Mouse (Mus musculus) retina, postnatal 7 days (tissue): ENCODE data around the gene Gnptg.

Experiments
- DNase-seq: peaks from one replicate; pipeline ENCODE4 v3.0.0-alpha.2; 2012; ENCODE audit warnings: low read depth, low spot score

The Gnptg gene

DNA sequence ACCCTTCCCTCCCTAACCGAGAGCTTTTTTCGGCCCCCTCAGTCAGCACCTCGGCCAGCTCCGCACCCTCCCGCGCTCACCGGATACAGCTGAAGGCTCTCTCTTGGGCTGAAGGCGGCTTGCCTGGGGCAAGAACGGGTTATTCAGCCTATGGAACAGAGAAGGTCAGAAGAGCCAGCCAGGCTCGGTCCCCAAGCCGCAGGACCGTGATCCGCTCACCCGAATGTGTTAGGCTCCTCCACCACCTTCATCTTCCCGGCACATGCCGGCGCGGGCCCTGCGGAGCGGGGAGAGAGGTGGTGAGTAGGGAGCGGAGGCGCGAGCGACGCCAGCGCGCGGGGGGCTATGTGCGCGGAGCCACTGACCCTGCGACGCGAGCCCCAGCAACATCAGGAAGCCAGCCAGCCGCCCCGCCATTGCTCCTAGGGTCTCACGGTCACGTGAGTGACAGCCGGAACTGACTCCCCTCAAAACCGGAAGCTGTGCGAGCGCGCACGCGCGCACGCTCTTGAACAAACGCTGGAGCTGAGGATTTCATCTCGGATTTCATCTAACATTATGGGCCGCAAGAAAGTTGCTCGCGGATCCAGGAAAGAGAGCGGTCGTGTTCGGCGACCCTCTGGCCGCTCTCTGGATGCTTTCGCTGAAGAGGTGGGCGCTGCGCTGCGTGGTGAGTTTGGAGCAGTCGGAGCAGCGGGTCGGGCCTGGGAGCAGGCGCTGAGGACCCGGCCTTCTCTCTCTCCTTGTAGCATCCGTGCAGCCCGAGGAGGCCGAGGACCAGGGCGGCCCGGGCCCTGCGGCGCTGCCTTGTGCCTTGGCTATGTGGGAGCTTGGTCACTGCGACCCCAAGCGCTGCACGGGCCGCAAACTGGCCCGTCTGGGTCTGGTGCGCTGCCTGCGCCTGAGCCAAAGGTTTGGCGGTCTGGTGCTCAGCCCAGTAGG lies at the start of gene Gnptg, which contains the start of gene Tsr3:
Gnptg (minus strand) TSS at position 430 of the 942 bp plus-strand sequence.
Tsr3 (plus strand) TSS at position 476 of the 942 bp plus-strand sequence.
- DNase-seq: peak; percentile 84

GRCm38 (mm10) chr17:25288842-25289241 lies 48.9 kb upstream of the Gnptg start:
- no peak for DNase-seq

GRCm38 (mm10) chr17:25285033-25285432 lies 45.1 kb upstream of the Gnptg start:
- DNase-seq: peak; percentile 69

DNA sequence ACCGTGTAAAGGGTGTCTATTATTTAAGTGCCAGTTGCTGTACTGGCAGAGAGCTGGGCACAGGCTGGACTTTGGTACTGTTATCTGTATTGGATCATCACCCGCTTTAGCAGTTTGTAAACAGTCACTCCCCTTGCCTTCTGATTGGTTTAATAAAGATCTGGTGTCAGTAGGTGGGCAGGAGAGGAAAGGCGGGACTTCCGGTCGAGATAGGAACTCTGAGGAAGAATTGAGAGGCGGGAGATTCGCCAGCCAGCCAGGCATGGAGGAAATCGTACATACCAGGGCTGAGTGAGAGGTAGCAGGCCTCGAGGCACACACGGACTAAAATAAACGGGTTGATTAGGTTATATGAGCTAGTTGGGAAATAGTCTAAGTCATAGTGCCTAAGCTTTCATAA lies 42.2 kb upstream of the Gnptg start:
- no peak for DNase-seq

GRCm38 (mm10) chr17:25275833-25276232 lies 35.9 kb upstream of the Gnptg start:
- no peak for DNase-seq

DNA sequence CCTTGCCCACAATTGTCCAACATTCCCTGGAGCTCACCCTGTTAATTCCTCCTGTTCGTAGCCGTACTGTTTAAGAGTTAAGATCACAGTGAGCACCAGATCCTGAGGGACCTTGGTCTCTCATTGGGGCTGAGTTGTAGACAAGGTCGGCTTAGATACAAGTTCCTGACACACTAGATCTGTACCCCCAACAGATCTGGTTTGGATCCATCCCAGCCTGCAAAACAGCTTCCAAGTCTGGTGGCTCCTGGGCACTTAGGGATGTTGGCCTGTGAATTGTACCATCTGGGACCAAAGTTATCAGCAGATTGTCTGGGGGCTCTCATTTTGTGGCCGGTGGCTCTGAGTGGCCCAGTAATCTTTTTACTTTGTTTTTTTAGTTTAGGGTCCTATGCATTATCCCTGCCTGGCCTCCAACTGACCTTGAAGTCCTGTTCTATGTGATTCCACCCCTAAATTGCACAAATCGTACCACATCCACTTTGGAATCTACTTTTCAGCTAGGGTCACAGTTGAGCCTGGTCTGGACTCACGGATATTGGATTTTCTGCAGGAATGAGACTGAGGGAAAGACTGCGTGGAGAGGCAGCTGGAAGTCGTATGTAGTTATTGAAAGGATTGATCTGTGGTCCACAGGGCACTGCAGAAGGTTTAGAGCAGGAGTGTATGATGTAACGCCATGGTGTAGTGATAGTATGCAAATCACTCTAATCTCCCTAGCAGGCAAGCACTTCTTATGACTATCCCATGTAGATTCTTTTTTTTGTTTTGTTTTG lies 34.8 kb upstream of the Gnptg start, which contains the start of gene Ube2i:
Ube2i (minus strand) TSS at position 52 of the 776 bp plus-strand sequence.
- no peak for DNase-seq

DNA sequence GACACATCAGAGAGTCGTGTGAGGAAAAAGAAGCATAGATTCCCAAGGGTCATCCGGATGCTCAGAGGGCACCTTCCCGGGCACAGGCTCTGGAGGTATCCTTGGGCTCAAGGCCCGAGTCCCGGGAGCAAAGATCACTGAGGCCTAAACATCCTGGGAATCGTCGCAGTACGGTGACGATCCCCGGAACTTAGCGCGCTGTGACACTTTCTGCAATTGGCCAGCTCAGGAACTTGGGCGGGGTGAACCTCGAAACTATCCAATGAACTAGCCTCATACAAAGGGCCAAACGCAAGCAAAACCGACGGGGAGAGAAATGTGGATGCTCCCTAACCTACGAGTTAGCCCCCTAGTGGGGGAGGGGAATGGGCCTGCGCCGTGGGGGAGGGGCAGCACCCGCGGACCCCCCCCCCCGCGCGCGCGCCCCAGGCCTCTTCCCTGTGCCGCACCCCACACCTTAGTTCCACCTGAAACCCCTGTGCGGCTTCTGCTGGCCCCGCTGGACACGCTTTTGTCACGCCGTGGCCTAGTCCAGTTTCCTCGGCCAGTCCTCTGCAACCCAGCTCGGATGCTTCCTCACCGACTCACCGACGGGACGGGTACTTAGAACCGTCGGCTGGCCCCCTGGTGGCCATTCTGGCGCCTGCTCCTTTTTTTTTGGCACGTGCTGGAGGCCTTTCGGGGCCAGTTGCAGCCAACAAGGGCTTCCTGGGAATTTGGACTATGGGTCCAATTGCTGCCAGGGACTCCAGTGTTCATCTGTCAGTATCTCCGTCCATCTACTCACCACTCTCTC lies 34.0 kb upstream of the Gnptg start:
- peak; percentile 99 for DNase-seq

- peak; percentile 40 for DNase-seq
These were observed 33.2 kb upstream of the Gnptg start for GRCm38 (mm10) chr17:25272951-25273705.

GRCm38 (mm10) chr17:25272326-25272725 lies 32.4 kb upstream of the Gnptg start:
- DNase-seq: no peak

DNA sequence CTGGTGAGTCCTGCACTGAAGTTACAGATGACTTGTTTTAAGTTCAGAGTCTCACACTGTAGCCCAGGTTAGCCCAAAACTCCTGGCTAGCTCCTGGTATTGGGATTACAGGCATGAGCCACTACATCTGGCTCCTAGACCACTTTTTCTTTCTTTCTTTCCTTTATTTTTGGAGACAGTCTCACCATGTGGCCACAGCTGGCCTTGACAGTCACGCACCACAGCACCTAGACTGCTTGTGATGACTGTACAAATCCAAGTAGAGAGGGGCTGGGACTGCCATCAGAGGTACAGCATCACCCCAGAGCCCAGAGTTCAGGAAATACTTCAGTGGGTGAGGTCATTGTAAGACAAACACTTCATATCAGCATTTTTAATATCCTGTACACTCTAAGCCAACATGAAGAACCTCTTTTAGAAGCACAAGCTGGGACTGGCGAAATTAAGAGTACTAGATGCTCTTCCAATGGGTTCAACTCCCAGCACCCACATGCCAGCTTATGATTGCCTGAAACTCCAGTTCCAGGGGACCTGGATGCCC lies 30.9 kb upstream of the Gnptg start:
- no peak for DNase-seq

GRCm38 (mm10) chr17:25264453-25264852 lies 24.5 kb upstream of the Gnptg start:
- DNase-seq: no peak

GRCm38 (mm10) chr17:25257804-25258261 lies 17.9 kb upstream of the Gnptg start:
- DNase-seq: no peak

GRCm38 (mm10) chr17:25256140-25256754 lies 16.3 kb upstream of the Gnptg start, which contains the start of gene Baiap3:
Gene Baiap3 (minus strand): TSS chr17:25256364.
- no peak for DNase-seq

GRCm38 (mm10) chr17:25255110-25255509 lies 15.2 kb upstream of the Gnptg start:
- DNase-seq: no peak

- no peak for DNase-seq
These were observed 13.8 kb upstream of the Gnptg start for GRCm38 (mm10) chr17:25253760-25254159.

DNA sequence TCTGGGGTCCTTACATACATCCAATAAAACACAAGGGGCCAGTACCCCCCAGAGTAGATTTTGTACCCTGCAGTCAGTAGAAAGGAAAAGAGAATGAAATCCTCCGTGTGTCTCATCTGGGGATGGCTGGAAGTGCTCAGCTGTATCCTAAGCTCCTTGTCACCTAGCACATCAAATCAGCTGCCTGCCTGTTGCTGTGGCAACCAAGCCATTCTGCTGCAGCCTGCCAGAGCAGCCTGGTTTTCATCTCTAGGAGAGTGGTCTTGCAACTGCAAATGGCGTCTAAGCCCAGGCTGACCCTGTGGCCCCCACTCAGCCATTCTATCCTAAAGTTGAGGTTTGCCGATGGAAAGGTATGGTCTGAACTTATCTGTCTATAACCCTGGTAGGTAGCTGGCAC lies 12.7 kb upstream of the Gnptg start:
- DNase-seq: no peak

DNA sequence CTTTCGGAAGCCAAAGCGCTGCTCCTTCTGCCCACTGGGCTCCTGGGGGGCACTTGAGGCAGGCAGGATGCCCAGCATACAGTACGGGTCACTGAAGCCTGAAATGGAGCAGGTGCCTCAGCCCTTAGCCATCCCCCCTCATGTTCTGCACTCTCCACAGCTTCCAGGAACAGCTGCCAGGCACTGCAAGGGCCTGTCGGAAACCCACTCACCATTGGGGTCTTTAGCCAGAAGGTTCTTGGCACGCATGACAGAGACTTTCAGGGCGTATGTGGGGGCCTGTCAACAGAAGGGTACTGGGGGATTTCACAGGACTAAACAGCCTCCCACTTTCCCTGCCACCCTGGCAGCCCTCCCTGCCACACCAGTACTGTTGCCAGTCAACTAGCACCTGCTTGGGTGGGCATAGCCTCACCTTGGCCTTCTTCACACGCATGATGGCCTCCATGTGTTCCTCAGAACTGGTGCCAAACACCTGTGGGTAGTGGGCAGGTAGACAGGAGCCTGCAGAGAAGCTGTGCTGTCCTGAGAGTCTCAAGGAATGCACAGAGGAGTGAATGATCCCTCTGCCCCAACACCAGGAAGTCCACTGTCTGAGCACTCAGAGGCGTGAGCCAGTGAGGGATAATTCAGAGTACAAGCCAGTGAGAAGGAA lies 10.4 kb upstream of the Gnptg start:
- no peak for DNase-seq

- DNase-seq: no peak
These were observed 8.3 kb upstream of the Gnptg start for GRCm38 (mm10) chr17:25248033-25248750.

GRCm38 (mm10) chr17:25244239-25244638 lies 4.3 kb upstream of the Gnptg start:
- no peak for DNase-seq
